Mouse (Mus musculus) layer of hippocampus, adult 11-12 months (tissue): ENCODE measurements around the gene Zdhhc18.

Experiments
- DNase-seq: peaks from one replicate; pipeline ENCODE4 v3.0.0; 2022; ENCODE audit warnings: low spot score

The Zdhhc18 gene

DNA sequence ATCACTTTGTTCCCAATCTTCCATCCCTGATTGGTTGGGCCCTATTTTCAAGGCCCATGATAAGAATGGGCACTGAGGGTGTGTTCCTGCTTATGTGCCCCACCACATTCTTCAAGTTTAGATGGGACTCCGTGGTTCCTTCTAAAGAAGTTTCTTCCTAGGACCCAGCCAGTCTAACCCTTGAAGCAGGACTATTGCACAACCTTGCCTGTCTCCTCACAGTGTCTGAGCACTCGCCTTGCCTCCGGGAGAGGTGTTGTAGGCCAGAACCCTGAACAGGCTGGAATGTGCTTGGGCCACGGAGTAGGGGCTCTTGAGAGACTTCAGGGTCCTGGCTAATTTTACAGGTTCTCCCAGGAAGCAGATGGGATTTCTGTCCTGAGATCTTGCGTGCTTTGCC lies 46.9 kb downstream of the Zdhhc18 start:
- no peak for DNase-seq

DNA sequence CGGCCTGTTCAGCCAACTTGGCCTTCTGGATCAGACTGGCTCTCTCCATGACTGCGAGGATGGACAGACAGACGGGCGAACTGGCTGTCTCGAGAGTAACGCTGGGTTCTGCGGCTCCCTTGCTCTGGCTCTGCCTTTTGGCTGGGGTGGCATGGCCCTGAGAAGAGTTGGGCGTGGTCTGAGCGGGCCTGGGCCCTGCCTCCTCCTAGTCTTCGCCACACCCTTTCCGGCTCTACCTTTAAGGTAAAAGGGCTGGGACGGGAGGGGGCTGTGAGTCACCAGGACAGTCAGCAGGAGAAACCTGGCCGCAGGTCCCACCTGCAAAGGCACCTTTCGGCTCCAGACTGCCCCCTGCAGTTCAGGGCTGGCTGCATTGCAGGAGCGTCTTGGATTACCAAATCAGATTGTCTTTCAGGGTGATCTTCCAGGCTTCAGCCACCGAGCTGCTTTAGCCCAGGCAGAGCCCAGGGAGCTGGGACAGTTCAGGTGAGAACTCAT lies 48.2 kb downstream of the Zdhhc18 start, which contains the start of gene Sfn:
Gene Sfn (minus strand): TSS at position 448 of the 498 bp plus-strand sequence.
- no peak for DNase-seq

DNA sequence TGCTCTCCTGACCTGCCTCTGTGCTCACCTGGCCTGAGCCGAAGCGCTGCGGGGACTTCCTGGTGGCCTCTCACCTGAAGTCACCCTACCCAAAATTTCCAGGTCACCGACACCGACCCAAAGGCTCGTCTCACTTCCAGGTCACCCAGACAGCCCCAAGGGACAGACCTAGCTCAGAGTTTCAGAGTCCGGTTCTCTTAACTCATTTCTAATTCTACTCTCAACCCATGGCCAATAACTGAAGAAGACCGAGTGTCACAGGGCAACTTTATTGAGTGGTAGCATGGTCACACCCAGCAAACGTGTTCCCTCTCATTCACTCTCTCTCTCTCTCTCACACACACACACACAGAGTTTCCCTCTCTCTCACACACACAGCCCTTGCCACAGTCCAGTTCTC lies 49.6 kb downstream of the Zdhhc18 start:
- DNase-seq: no peak

DNA sequence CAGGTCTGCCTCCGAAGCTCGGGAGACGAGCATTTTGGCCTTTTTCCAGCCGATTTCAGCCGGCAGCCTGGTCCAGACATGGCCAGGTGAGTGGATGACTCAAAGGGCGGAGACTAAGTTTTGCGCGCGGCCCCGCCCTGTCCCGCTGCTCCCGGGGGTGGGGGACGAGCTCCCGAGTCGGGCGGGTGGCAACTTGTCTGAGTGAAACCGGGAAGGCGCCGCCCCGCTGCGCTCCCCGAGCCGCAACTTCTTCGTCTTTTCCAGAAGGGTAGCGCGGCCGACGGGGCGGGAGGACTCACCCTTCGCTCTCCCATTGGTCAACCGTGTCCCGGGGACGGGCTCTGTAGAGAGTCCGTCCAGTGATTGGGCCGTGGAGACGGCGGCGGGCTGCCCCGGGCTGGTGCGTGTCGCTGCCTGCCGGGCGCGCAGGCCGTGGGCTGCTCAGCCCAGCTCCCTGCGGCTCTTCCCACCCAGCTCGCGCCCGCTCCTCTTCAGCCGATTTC lies 50.3 kb downstream of the Zdhhc18 start:
- DNase-seq: peak; percentile 74

DNA sequence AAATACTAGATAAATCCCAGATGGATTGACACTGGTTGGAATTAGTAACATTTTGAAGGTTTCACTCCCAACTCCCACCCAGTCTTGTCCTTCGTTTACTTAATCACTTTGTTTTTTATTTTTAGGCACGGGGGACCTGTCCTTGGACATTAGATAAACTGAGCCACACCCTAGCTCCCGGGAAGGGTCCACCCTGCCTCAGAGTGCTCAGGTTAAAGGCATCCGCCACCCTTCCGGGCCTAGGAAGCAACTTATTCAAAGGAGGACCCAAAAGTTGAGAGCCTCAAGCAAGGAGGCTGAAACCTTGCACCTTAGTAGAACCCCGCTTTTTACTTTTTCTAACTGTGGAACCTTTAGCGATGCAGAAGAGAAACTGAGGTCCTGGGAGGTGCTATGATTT lies 50.8 kb downstream of the Zdhhc18 start:
- no peak for DNase-seq

DNA sequence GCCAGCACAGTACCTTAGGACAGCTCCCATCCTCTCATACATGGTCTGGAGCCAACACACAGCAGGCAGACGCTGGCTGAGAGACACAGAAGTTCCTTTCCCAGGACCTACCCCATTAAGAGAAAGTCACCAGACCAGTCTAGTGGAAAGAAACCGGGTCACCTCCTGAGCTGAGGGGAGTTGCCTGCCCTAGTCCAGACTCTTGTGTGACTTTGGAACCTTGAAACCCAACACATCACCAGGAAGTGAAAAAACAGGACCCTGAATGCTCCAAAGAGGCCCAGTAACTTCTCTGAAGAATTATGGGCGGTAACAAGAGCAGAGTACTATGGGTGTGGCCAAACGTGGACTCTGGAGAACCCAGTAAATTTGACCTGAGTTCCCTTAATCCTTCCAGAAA lies 51.3 kb downstream of the Zdhhc18 start:
- DNase-seq: no peak

DNA sequence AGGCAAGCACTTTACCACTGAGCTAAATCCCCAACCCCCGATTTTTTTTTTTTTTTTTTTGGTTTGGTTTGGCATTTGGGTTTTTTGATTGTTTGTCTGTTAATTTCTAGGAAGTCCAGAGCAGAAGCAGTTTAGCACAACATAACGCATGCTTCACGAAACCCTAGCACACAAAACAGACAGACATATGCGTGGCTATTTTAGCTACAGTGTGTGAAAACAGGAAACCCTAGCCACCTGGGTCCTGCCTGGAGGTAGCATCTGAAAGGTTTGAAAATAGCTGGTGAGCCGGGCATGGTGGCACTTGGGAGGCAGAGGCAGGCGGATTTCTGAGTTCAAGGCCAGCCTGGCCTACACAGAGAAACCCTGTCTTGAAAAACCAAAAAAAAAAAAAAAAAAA lies 53.9 kb downstream of the Zdhhc18 start:
- no peak for DNase-seq

DNA sequence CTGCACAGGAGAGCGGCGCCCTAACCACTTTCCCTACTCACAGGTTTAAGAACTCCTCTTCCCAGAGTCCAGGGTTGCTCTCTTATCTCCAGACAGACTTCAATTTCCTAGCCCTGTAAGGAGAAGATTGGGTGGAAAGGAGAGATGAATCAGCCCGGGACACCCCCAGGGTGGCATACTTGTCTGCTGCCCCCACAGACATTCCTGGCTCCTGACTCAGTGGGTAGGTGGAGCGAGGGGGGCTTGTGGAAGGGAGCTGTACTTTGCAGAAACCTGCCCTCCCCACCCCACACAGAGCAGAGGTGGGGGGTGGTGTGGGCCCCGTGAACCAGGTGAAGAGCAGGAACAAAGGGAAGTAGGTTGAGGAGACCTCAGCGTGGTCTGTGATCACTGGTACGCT lies 54.4 kb downstream of the Zdhhc18 start:
- DNase-seq: no peak

DNA sequence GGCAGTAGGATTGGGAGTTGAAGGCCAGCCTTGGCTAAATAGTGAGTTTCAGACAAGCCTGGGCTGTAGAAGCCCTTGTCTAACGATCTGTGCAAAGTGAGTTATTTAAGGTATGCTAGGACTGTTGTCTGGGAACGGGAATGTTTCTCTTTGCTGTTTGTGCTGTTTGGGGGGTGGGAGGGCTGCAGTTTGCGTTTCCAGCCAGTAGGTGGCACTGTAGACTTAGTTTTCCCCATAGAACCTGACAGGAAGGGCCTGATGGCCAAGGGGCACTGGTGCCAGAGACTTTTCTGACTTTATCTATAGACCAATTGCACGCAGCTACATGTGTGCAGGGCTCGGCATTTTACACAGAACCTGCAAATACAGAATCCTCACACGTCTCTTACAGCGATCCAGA lies 57.4 kb downstream of the Zdhhc18 start:
- DNase-seq: peak; percentile 62

DNA sequence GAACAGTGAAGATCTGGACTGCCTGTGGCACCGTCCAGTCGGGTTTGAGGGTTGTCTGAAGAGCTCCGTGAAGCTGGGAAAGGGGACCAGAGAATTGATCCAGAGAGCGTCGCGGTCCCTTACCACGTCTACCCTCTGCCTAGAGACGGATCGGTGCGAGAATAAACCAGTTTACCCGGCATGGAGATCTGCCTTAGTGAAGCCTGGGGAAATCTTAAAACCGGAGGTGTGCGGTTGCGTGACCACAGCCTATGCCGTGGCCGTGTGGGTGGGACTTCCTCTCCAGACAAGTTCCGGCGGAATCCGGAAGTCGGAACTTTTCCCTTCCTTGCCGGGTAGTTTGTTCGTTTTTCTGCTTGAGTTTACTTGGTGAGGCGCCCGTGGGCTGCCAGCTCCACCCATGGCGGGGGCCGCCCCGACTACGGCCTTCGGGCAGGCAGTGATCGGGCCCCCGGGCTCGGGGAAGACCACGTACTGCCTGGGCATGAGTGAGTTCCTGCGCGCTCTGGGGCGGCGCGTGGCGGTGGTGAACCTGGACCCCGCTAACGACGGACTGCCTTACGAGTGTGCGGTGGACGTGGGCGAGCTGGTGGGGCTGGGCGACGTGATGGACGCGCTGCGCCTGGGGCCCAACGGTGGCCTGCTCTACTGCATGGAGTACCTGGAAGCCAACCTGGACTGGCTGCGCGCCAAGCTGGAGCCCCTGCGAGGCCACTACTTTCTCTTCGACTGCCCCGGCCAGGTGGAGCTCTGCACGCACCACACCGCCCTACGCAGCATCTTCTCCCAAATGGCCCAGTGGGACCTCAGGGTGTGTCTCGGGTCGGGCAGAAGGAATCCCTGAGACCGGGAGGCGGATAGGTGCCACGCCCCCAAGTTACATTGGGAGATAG lies 65.6 kb downstream of the Zdhhc18 start, which contains the start of gene Gpn2:
Gene Gpn2 (plus strand): TSS at position 304 of the 893 bp plus-strand sequence.
- DNase-seq: peak; percentile 83

DNA sequence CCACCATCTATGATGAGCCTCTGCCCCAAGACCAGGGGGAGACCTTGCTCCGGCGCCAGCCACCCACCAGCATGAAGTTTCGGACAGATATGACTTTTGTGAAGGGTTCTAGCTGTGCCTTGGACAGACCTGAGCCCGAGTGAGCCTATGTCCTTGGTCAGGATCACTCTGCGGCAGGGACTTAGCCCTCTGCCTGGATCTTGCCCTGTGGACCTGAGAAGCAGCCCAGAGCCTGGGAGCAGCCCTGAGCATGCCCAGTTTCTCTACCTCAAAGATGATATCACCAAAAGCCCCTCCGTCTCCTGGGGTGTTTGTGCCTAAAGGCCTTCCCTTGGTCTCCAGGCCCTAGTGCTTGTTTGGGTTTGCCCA lies 66.3 kb downstream of the Zdhhc18 start:
- no peak for DNase-seq

DNA sequence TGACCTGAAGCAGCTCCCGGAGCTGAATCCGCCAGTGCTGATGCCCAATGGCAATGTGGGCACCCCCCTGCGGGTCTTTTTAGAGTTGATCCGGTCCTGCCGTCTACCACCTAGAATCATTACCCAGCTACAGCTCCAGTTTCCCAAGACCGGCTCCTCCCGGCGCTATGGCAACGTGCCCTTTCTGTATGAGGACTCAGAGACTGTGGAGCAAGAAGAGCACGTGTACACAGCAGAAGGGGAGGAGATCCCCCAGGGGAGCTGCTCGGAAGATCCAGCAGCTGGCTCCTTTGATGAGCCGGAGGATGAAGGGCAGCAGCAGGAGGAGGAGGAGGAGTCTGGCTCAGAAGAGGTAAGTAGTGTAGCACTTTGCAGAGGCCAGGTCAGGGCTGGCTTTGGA lies 72.0 kb downstream of the Zdhhc18 start:
- DNase-seq: no peak

DNA sequence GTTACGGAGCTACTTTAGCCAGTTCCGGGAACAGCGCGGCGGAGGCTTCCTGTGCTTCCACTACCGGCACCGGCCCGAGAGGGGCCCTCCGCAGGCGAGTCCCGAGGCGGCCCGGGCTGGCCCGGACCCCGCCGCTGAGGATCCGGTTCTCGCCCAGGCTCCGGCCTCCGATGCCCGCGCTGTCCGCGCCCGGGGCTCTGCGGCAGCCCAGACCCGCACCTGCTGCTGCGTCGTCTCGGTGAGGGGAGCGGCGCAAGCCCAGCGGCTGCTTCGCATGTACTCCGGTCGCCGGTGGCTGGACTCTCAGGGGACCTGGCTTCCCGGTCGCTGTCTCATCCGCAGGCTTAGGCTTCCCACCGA lies 75.1 kb downstream of the Zdhhc18 start:
- no peak for DNase-seq

DNA sequence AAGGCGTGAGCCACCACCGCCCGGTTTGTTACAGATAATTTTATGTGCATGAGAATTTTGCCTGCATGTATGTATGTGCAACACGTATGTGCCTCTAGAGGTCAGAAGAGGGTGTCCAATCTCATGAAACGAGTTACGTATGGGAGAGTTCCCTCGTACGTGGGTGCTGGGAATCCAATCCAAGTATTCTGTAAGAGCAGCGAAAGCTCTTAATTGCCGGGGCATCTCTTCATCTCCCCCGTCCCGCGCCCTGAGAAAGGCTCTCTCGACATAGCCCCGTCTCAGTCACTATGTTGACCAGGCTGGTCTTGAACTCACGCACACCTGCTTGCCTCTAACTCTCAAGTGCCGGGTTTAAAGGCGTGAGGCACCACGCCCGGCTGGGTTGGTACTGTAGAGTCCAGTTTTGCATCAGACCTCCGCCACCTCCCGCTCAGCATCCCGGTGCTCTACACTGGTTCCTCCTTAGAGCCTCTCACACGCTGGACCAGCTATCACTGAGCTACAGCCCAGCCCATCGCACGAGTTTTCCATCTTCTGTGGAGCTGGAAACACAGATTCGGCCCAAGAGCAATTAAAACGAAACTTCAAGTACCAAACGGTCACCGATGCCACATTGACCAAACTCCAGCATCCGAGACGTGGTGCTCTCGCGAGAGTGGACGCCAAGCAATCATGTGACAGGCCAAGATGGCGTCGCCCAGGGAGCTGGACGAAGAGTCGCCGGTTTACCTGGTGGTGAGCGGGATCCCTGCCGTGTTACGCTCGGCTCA lies 75.7 kb downstream of the Zdhhc18 start, which contains the start of gene Gpatch3:
Gene Gpatch3 (plus strand): TSS at position 676 of the 773 bp plus-strand sequence.
- DNase-seq: peak; percentile 93

DNA sequence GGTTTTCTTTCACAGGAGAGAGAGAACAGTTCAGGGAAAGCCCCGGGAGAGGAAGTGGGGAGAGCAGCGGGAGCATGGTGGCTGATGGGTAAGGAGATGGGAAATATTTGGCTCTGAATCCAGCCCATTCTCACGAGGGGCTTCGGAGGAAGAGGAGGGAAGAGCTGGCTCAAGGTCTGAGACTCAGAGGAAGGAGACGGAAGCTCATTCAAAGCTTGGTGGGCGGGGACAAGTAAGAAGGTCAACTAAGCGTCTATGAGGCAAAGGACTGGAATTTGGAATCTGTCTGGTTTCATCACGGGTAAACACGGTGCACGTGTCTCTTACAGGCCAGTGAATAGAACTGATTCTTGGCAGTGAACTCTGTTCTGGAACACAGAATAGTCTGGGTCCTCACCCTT lies 79.9 kb downstream of the Zdhhc18 start:
- no peak for DNase-seq

DNA sequence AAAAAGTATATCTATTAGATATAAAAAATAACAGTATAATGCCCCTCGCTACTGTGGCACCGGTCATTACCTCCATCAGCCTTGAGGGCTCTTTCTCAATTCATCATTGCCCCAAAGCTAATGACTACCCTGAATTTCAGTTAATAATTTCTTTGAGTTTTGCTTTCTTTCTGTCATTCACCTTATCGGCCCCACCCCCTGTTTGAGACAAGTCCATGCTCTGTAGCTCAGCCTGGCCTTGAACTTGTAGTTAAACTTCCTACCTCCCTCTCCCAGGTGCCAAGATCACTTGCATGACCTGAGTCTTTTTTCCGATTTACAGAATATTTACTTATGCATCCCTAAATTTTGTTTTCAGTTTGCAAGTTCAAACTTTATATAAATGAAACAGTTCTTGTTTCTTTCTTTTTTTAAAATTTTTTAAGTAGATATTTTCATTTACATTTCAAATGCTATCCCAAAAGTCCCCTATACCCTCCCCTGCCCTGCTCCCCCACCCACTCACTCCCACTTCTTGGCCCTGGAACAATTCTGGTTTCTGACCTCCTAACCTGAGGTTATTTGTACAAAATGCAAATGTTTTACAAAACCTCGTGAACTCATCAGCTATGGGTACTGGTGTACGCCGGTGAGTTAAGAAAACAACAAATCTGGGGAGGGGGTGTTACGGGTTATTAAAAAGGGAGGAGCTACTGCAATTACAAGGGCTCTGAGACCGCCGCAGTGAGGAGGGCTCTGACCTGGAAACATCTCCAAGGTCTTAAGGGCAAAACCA lies 80.5 kb downstream of the Zdhhc18 start:
- no peak for DNase-seq

DNA sequence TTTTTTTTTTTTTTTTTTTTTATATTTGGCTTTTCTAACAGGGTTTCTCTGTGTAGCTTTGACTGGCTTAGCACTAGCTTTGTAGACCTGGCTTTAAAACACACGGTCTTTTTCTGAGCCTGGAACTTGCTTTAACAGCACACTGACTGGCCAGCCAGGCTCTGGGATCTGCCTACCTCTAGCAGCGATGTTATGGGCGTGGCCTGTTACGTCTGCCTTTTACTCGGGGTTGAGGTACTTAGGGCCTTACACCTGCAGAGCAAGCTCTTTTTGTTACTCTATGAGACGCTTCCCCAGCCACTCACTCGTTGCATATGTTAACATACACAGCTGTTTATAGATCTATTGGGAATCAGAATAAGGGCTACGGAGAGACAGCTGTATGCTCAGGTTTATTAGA lies 82.7 kb downstream of the Zdhhc18 start:
- no peak for DNase-seq

DNA sequence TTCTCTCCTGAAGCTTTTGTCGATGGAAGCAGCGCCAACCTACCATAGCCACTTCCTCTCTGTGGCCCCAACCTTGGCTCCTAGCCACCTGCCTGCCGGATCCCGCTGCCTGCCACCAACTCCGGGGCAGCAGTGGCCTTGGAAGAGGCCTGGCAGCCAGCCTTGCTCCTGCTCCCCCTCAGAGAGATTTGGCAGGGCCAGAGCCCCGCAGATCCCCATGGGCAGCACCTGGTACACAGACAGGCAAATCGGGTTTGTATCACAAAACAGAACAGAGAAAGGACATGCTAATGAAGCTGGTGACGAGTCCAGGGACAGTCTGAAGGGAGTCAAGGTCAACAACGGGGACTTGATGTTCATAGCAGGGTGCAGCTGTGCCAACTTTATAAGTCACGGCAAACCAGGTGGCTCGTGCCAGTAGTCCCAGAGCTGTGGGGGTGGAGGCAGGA lies 86.8 kb downstream of the Zdhhc18 start:
- DNase-seq: no peak

DNA sequence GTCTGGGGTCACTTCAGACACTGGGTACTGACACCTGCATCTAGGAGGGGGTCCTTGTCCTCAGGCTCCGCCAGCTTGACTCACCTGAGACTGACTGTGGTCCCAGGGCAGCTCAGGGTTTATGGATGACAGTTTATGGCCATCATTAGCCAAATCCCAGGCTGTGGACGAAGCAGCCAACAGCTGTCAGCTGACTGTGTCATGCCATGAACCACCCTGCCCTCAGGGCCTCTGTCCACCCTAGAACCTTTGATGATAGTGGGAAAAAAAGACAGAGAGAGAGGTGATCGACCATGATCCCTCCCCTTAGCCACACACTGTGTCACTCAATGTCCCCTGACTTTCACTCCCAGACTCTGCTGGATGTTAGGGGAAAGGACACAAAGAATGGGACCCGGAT lies 88.3 kb downstream of the Zdhhc18 start:
- DNase-seq: no peak

DNA sequence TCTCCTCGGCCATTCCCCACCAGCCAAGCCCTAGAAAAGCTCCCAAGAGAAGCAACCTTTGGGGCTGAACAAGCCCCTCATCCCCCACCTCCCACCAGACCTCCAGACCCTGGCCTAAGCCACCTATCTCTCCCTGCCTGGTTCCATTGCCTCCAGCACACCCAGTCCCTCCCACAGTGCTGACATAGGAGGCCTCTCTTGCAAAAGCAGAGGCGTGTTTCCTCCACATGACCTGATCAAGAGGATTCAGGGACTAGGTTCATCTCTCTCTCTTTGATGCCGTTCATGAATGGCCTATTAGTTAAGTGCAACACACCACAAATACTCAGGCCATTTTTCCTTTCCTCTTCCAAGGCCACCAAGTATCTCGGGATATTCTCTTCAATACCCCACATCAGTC lies 90.1 kb downstream of the Zdhhc18 start:
- no peak for DNase-seq

DNA sequence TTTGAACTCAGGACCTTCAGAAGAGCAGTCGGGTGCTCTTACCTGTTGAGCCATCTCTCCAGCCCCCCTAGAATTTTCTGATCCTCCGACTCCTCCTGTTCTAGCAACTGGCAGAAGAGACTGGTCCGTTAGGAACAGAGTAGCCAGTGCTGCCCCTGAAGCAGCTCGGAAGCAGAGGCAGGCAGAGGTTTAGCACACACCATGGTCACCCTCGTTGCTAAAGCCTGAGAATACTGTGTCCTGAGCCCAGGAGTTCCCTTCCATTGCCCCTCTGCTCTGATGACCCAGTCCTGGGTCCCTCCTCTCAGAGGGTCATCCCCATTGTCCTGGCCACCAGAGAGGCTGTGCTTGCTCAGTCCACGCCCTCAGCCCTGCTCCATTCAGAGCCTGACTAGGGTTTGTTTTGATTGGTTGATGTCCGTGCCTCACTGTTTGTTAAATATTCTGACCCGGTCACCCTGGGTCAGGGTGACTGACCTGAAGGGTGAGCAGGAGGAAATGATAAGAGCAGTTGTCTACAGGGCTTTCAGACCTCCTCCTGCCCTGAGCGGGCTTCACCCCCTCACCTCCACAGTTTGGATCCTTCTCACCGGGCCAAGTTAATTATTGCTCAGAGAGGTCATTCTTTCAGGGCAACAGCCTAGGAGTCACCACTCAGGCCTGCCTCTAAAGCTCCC lies 92.8 kb downstream of the Zdhhc18 start:
- no peak for DNase-seq
